Mouse (Mus musculus) megakaryocyte, embryonic 14.5 days (primary cell): ENCODE data around the gene Aqp3. TPM values are rescaled to one million over a fixed set of nuclear protein-coding genes. Genes with fewer than 3 reads are reported as not detected.

Source experiments
- H3K27me3 ChIP-seq: replicated peaks from 2 replicates; pipeline ENCODE3; 2012; ENCODE audit warnings: inconsistent platforms
- H3K36me3 ChIP-seq: replicated peaks from 2 replicates; pipeline ENCODE3; 2012; ENCODE audit warnings: low read length, inconsistent platforms, mixed read lengths
- H3K4me1 ChIP-seq: 2 replicates; pipeline ENCODE4 v1.6.1; 2012; ENCODE audit warnings: inconsistent platforms
- H3K4me3 ChIP-seq: replicated peaks from 2 replicates; pipeline ENCODE3; 2012; ENCODE audit warnings: moderate library complexity, mild to moderate bottlenecking, inconsistent platforms
- H3K9me3 ChIP-seq: 2 replicates; pipeline ENCODE4 v1.6.1; 2012; ENCODE audit warnings: inconsistent platforms
- FLI1 ChIP-seq: IDR thresholded peaks from 2 replicates; pipeline ENCODE4 v1.6.1; 2012; ENCODE audit warnings: low read length, inconsistent platforms, mixed read lengths
- GATA1 ChIP-seq: IDR thresholded peaks from 3 replicates; pipeline ENCODE4 v1.6.1; 2012; ENCODE audit warnings: mixed read lengths, low read length, inconsistent platforms, borderline replicate concordance
- polyA plus RNA-seq: library from polyadenylated mRNA; stranded (reverse); fragments of >175 nt; gene quantifications from 2 replicates; pipeline ENCODE4 v1.2.3, GENCODE M21; 2012; ENCODE audit warnings: low replicate concordance; ENCODE audit not compliant: insufficient read depth

Aqp3 gene
- polyA plus RNA-seq, 1 experiment, result not detected

GRCm38 (mm10) chr4:41132471-41132870, 34.5 kb upstream of the Aqp3 start:
- TF ChIP-seq GATA1 (no peak), FLI1 (no peak)
- H3K4me1 ChIP-seq, result peaks cover 15% of the 10 kb centered on the region
- H3K4me3 ChIP-seq, result no peak overlapping the region
- H3K36me3 ChIP-seq, result no peaks in the 10 kb centered on the region
- H3K27me3 ChIP-seq, result no peaks in the 10 kb centered on the region
- no peaks in the 10 kb centered on the region for H3K9me3 ChIP-seq

GRCm38 (mm10) chr4:41129836-41130235, 31.9 kb upstream of the Aqp3 start:
- peaks cover 13% of the 10 kb centered on the region for H3K4me1 ChIP-seq
- no peaks in the 10 kb centered on the region for H3K9me3 ChIP-seq
- TF ChIP-seq GATA1, result no peak
- no peaks in the 10 kb centered on the region for H3K27me3 ChIP-seq
- H3K36me3 ChIP-seq, result no peaks in the 10 kb centered on the region
- H3K4me3 ChIP-seq, result no peak overlapping the region

- H3K36me3 ChIP-seq, result no peaks in the 10 kb centered on the region
- H3K9me3 ChIP-seq, result no peaks in the 10 kb centered on the region
- peaks cover 9% of the 10 kb centered on the region for H3K4me1 ChIP-seq
- TF ChIP-seq GATA1 (no peak), FLI1 (no peak)
- no peaks in the 10 kb centered on the region for H3K27me3 ChIP-seq
- no peak overlapping the region for H3K4me3 ChIP-seq
These were observed 31.4 kb upstream of the Aqp3 start for GRCm38 (mm10) chr4:41129406-41129805.

GRCm38 (mm10) chr4:41124180-41124951, 26.4 kb upstream of the Aqp3 start, which contains the start of gene Nol6:
Nol6 (minus strand) TSS chr4:41124455.
- Histone ChIP-seq H3K9me3 (no peaks in the 10 kb centered on the region), H3K4me1 (peaks cover 13% of the 10 kb centered on the region), H3K4me3 (peak within 1 kb of the TSS; percentile 94), H3K36me3 (peaks cover 40% of the 10 kb centered on the region), H3K27me3 (no peaks in the 10 kb centered on the region)
- no peak for TF ChIP-seq GATA1
- peak; percentile 56; the same call in 1 of the 2 replicates for TF ChIP-seq FLI1

GRCm38 (mm10) chr4:41118706-41119292, 20.8 kb upstream of the Aqp3 start:
- Histone ChIP-seq H3K4me3 (no peak overlapping the region), H3K4me1 (peaks cover 10% of the 10 kb centered on the region), H3K36me3 (peaks cover 96% of the 10 kb centered on the region), H3K27me3 (no peaks in the 10 kb centered on the region), H3K9me3 (no peaks in the 10 kb centered on the region)
- TF ChIP-seq FLI1 (no peak), GATA1 (no peak)

- Histone ChIP-seq H3K36me3 (peaks cover 83% of the 10 kb centered on the region), H3K27me3 (no peaks in the 10 kb centered on the region), H3K4me3 (no peak overlapping the region), H3K4me1 (no peaks in the 10 kb centered on the region), H3K9me3 (no peaks in the 10 kb centered on the region)
- TF ChIP-seq FLI1 (no peak), GATA1 (no peak)
These were observed 18.8 kb upstream of the Aqp3 start for GRCm38 (mm10) chr4:41116817-41117216.

- no peaks in the 10 kb centered on the region for H3K9me3 ChIP-seq
- no peak overlapping the region for H3K4me3 ChIP-seq
- H3K36me3 ChIP-seq, result peaks cover 72% of the 10 kb centered on the region
- no peaks in the 10 kb centered on the region for H3K4me1 ChIP-seq
- TF ChIP-seq GATA1, result no peak
- no peaks in the 10 kb centered on the region for H3K27me3 ChIP-seq
These were observed 17.8 kb upstream of the Aqp3 start for GRCm38 (mm10) chr4:41115793-41116192.

- no peak for TF ChIP-seq GATA1
- no peak for TF ChIP-seq FLI1
- Histone ChIP-seq H3K4me3 (no peak overlapping the region), H3K27me3 (no peaks in the 10 kb centered on the region), H3K9me3 (no peaks in the 10 kb centered on the region), H3K4me1 (no peaks in the 10 kb centered on the region), H3K36me3 (peaks cover 65% of the 10 kb centered on the region)
These were observed 17.1 kb upstream of the Aqp3 start for GRCm38 (mm10) chr4:41115074-41115473.

- Histone ChIP-seq H3K27me3 (no peaks in the 10 kb centered on the region), H3K9me3 (no peaks in the 10 kb centered on the region), H3K4me3 (no peak overlapping the region), H3K36me3 (peaks cover 60% of the 10 kb centered on the region), H3K4me1 (no peaks in the 10 kb centered on the region)
- no peak for TF ChIP-seq FLI1
- TF ChIP-seq GATA1, result no peak
These were observed 16.5 kb upstream of the Aqp3 start for GRCm38 (mm10) chr4:41114358-41115070.

- Histone ChIP-seq H3K36me3 (peaks cover 3% of the 10 kb centered on the region), H3K27me3 (peaks cover 14% of the 10 kb centered on the region), H3K9me3 (no peaks in the 10 kb centered on the region), H3K4me3 (no peak overlapping the region), H3K4me1 (peaks cover 11% of the 10 kb centered on the region)
- TF ChIP-seq FLI1 (no peak), GATA1 (no peak)
These were observed 10.9 kb upstream of the Aqp3 start for GRCm38 (mm10) chr4:41108717-41109425.
